In the genomic region with DNA sequence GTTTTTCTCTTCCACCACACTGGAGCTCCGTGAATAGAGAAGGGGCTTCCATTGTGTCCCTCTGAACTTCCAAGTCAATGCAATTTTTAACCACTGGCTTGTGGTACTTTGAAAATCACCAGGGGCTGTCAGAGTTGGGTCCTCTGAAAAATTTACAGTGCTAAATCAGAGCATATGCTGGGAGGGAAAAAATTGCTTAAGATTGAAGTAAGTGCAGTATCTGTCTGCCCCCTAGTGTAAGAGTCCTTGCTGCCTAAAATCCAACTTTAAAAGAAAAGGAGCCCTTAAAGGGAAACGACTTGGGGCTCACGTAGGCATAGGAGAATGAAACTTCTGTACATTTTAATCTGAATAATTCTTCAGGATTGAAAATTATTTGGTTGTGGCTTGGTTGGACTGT, we compare ENCODE assay signal across 7 mouse cellular contexts. TPM values are rescaled to one million over a fixed set of nuclear protein-coding genes. Genes with fewer than 3 reads are reported as not detected.
DNase-seq lines count a peak whose midpoint lies in the region; ATAC-seq and TF ChIP-seq lines count a peak whose summit lies in the region.

No protein-coding gene starts in this region.

- TF ChIP-seq CTCF in midbrain, postnatal 0 days (IDR thresholded peaks at IDR 0.05) = peak; percentile 72

- peak overlapping the region; percentile 52 for H3K4me2 ChIP-seq in heart, embryonic 16.5 days (ENCODE audit: low read depth, low read length)
- H3K4me2 ChIP-seq in midbrain, postnatal 0 days (ENCODE audit: low read depth, low read length, poor library complexity, severe bottlenecking) = peak overlapping the region; percentile 44; the same call in 1 of the 2 replicates

- no peaks in the 10 kb centered on the region for H3K9me3 ChIP-seq in heart, embryonic 16.5 days (replicated peaks; ENCODE audit: control insufficient read depth, low read length)
- H3K9me3 ChIP-seq in midbrain, postnatal 0 days (ENCODE audit: low read length) = no peaks in the 10 kb centered on the region

- no peak overlapping the region; the same call in none of the 2 replicates for H3K9ac ChIP-seq in heart, embryonic 16.5 days (ENCODE audit: low read length)
- H3K9ac ChIP-seq in midbrain, postnatal 0 days (replicated peaks; ENCODE audit: low read length, poor library complexity, severe bottlenecking) = no peak overlapping the region; the same call in 1 of the 2 replicates

- WGBS in heart, embryonic 16.5 days = 0% methylated on average over 3 of the region's 3 CpGs
- WGBS in midbrain, postnatal 0 days = 0% methylated on average over 3 of the region's 3 CpGs

- H3K4me1 ChIP-seq in brown adipose tissue, adult 24 weeks (ENCODE audit: control insufficient read depth, insufficient read depth, insufficient read length, low read length) = no peaks in the 10 kb centered on the region
- H3K4me1 ChIP-seq in heart, embryonic 16.5 days (ENCODE audit: control insufficient read depth, insufficient read depth, low read length) = no peaks in the 10 kb centered on the region; the same call in 1 of the 2 replicates
- no peaks in the 10 kb centered on the region for H3K4me1 ChIP-seq in midbrain, postnatal 0 days (ENCODE audit: insufficient read depth, low read length)

- no peaks in the 10 kb centered on the region for H3K36me3 ChIP-seq in heart, embryonic 16.5 days (ENCODE audit: control insufficient read depth, insufficient read depth)
- no peaks in the 10 kb centered on the region for H3K36me3 ChIP-seq in midbrain, postnatal 0 days (ENCODE audit: insufficient read depth, low read length)

- H3K27ac ChIP-seq in brown adipose tissue, adult 24 weeks (replicated peaks; ENCODE audit: low read depth, low read length) = peak overlapping the region; percentile 62; the same call in 1 of the 2 replicates
- H3K27ac ChIP-seq in heart, embryonic 16.5 days (ENCODE audit: low read length) = peak overlapping the region; percentile 79
- peak overlapping the region; percentile 80 for H3K27ac ChIP-seq in midbrain, postnatal 0 days (ENCODE audit: low read depth, low read length)

- DNase-seq in Muller cell, postnatal 12 days (ENCODE audit: inconsistent ontology term) = peak; percentile 85
- peak; percentile 16 to 60 for DNase-seq in kidney, postnatal 4 days
- peak; percentile 76 for DNase-seq in midbrain, postnatal 0 days (ENCODE audit: low spot score)
- no peak for DNase-seq in layer of hippocampus, adult 11-12 months (ENCODE audit: low spot score)
- no peak for DNase-seq in frontal cortex, postnatal 36 days (ENCODE audit: low spot score in 2 of 2)

- H3K4me3 ChIP-seq in brown adipose tissue, adult 24 weeks (ENCODE audit: insufficient read depth, low read depth, low read length) = peak overlapping the region; percentile 57
- H3K4me3 ChIP-seq in heart, embryonic 16.5 days (ENCODE audit: low read length) = peak overlapping the region; percentile 56
- peak overlapping the region; percentile 40 for H3K4me3 ChIP-seq in midbrain, postnatal 0 days (ENCODE audit: low read depth, low read length)

- peaks cover 56% of the 10 kb centered on the region for H3K27me3 ChIP-seq in heart, embryonic 16.5 days (ENCODE audit: control insufficient read depth, insufficient read depth, low read length)
- peaks cover 44% of the 10 kb centered on the region for H3K27me3 ChIP-seq in midbrain, postnatal 0 days (ENCODE audit: insufficient read depth, low read length)

- ATAC-seq in heart, embryonic 16.5 days (replicated peaks; ENCODE audit: extremely low read depth, insufficient read depth, low FRiP score) = no peak
- no peak for ATAC-seq in midbrain, postnatal 0 days (ENCODE audit: low FRiP score)

RNA-seq across cellular contexts. Expression of a gene that starts 1.7 kb away (rescaled TPM):
- polyA plus RNA-seq in brown adipose tissue, adult 24 weeks (2012; ENCODE audit: insufficient read depth, insufficient read length, missing spikeins) = 10.5 and 14.5 TPM in 2 replicates
- polyA plus RNA-seq in heart, embryonic 16.5 days (2015; fragmentation: Nextera tagmentation; extraction: Ambion mirVana) = 15.4 and 20.0 TPM in 2 replicates
- total RNA-seq in midbrain, postnatal 0 days (2014; rRNA removed) = 38.9 and 43.2 TPM in 2 replicates
- 65.4 and 81.6 TPM in 2 replicates for polyA plus RNA-seq in midbrain, postnatal 0 days (2015; fragmentation: Nextera tagmentation; extraction: Ambion mirVana)

Comparison
In these comparisons a context has a peak if more than half of its experiments do, and no peak if none do; other contexts are left out.
1. DNase-seq: peak in Muller cell, postnatal 12 days (single experiment), kidney, postnatal 4 days (2 of 2) and midbrain, postnatal 0 days (single experiment); none in layer of hippocampus, adult 11-12 months (single experiment) and frontal cortex, postnatal 36 days (0 of 2).
2. Peak in every context shown above with its lines, with median percentiles within 50 percentile points of each other: H3K27ac ChIP-seq and H3K4me3 ChIP-seq.